In genomic region chr7:80024521-80025390, GRCm38 (mm10) we compare ENCODE assay signal across 8 mouse cellular contexts. TPM values are rescaled to one million over a fixed set of nuclear protein-coding genes. Genes with fewer than 3 reads are reported as not detected.
DNase-seq lines count a peak whose midpoint lies in the region; ATAC-seq and TF ChIP-seq lines count a peak whose summit lies in the region.

Gene Zfp710, plus strand, starts transcription at chr7:80024814.

- peak within 1 kb of the TSS; percentile 95 for H3K4me2 ChIP-seq in kidney, embryonic 15.5 days
- H3K4me2 ChIP-seq in liver, embryonic 12.5 days = peak within 1 kb of the TSS; percentile 98
- H3K4me2 ChIP-seq in myocyte (ENCODE audit: low read depth) = peak within 1 kb of the TSS; percentile 90

- peaks cover 51% of the 10 kb centered on the region for H3K27me3 ChIP-seq in erythroblast, embryonic 14.5 days (ENCODE audit: control insufficient read depth)
- no peaks in the 10 kb centered on the region for H3K27me3 ChIP-seq in heart, embryonic 10.5 days (ENCODE audit: insufficient read depth, poor library complexity, severe bottlenecking)
- no peaks in the 10 kb centered on the region for H3K27me3 ChIP-seq in kidney, embryonic 15.5 days
- peaks cover 19% of the 10 kb centered on the region for H3K27me3 ChIP-seq in liver, embryonic 12.5 days (replicated peaks)
- no peaks in the 10 kb centered on the region for H3K27me3 ChIP-seq in myocyte (ENCODE audit: control insufficient read depth, insufficient read depth, insufficient read length)
- H3K27me3 ChIP-seq in splenic B cell, adult 2 months (ENCODE audit: control insufficient read depth, insufficient read depth, low read length, poor library complexity, severe bottlenecking) = no peaks in the 10 kb centered on the region

- H3K79me2 ChIP-seq in myocyte (ENCODE audit: control insufficient read depth, insufficient read depth) = peaks cover 18% of the 10 kb centered on the region

- H3K4me3 ChIP-seq in erythroblast, embryonic 14.5 days (replicated peaks) = peak within 1 kb of the TSS; percentile 75
- H3K4me3 ChIP-seq in heart, embryonic 10.5 days = peak within 1 kb of the TSS; percentile 93
- H3K4me3 ChIP-seq in kidney, embryonic 15.5 days (replicated peaks) = peak within 1 kb of the TSS; percentile 72
- H3K4me3 ChIP-seq in liver, embryonic 12.5 days = peak within 1 kb of the TSS; percentile 77
- H3K4me3 ChIP-seq in myocyte = peak within 1 kb of the TSS; percentile 59

- peak within 1 kb of the TSS; percentile 86 for H3K9ac ChIP-seq in kidney, embryonic 15.5 days
- peak within 1 kb of the TSS; percentile 83 for H3K9ac ChIP-seq in liver, embryonic 12.5 days

- peak; percentile 71 for DNase-seq in 3T3-L1 (ENCODE audit: low read depth, low spot score)
- peak; percentile 93 to 94 for DNase-seq in adrenal gland, postnatal 36 days
- peak; percentile 94 for DNase-seq in heart, embryonic 10.5 days (ENCODE audit: low spot score)
- peak; percentile 50 for DNase-seq in splenic B cell, adult 2 months (ENCODE audit: low read depth, low spot score)

- TF ChIP-seq POLR2A in myocyte (IDR thresholded peaks at IDR 0.05; ENCODE audit: insufficient read length, low read depth) = peak; percentile 84

- peak within 1 kb of the TSS; percentile 99 for H3K27ac ChIP-seq in heart, embryonic 10.5 days
- peak within 1 kb of the TSS; percentile 99 for H3K27ac ChIP-seq in kidney, embryonic 15.5 days
- peak within 1 kb of the TSS; percentile 87 for H3K27ac ChIP-seq in liver, embryonic 12.5 days

- peaks cover 30% of the 10 kb centered on the region for H3K4me1 ChIP-seq in erythroblast, embryonic 14.5 days (ENCODE audit: control insufficient read depth)
- H3K4me1 ChIP-seq in heart, embryonic 10.5 days = peaks cover 46% of the 10 kb centered on the region
- H3K4me1 ChIP-seq in kidney, embryonic 15.5 days = peaks cover 47% of the 10 kb centered on the region
- H3K4me1 ChIP-seq in liver, embryonic 12.5 days = peaks cover 55% of the 10 kb centered on the region

- ATAC-seq in kidney, embryonic 15.5 days (replicated peaks; ENCODE audit: low FRiP score) = peak; percentile 88
- peak; percentile 78 for ATAC-seq in liver, embryonic 12.5 days

- no peaks in the 10 kb centered on the region for H3K36me3 ChIP-seq in erythroblast, embryonic 14.5 days (ENCODE audit: control insufficient read depth)
- H3K36me3 ChIP-seq in heart, embryonic 10.5 days = no peaks in the 10 kb centered on the region
- H3K36me3 ChIP-seq in kidney, embryonic 15.5 days = no peaks in the 10 kb centered on the region
- H3K36me3 ChIP-seq in liver, embryonic 12.5 days = no peaks in the 10 kb centered on the region
- no peaks in the 10 kb centered on the region for H3K36me3 ChIP-seq in myocyte (ENCODE audit: control insufficient read depth, insufficient read depth)
- no peaks in the 10 kb centered on the region for H3K36me3 ChIP-seq in splenic B cell, adult 2 months (ENCODE audit: control insufficient read depth, insufficient read depth, low read length, poor library complexity, severe bottlenecking)

- peak within 1 kb of the TSS; percentile 93 for H3ac ChIP-seq in myocyte (ENCODE audit: control insufficient read depth, insufficient read length)

- under 1% methylated on average over 42 of the region's 42 CpGs for WGBS in heart, embryonic 10.5 days
- WGBS in kidney, embryonic 15.5 days = under 1% methylated on average over 42 of the region's 42 CpGs
- whole genome bisulfite sequencing in liver, embryonic 12.5 days (ENCODE audit: insufficient replicate concordance) = 3% methylated on average over 42 of the region's 42 CpGs

- H3K9me3 ChIP-seq in erythroblast, embryonic 14.5 days (ENCODE audit: control insufficient read depth, low read length) = no peaks in the 10 kb centered on the region
- no peaks in the 10 kb centered on the region for H3K9me3 ChIP-seq in heart, embryonic 10.5 days
- no peaks in the 10 kb centered on the region for H3K9me3 ChIP-seq in kidney, embryonic 15.5 days (replicated peaks)
- no peaks in the 10 kb centered on the region for H3K9me3 ChIP-seq in liver, embryonic 12.5 days (replicated peaks)

TF ChIP-seq in myocyte, 11 proteins besides CTCF, POLR2A, EP300 and RAD21:
- no peak for TF ChIP-seq CEBPB (IDR thresholded peaks at IDR 0.05; ENCODE audit: insufficient read depth, poor library complexity, severe bottlenecking)
- peak in 1 of 3 experiments; percentile 18 for TF ChIP-seq MYOD1 (IDR thresholded peaks at IDR 0.05; ENCODE audit: control insufficient read depth in 1 of 3, insufficient read length in 2 of 3, low read depth in 2 of 3)
- TF ChIP-seq POLR2AphosphoS2 (IDR thresholded peaks at IDR 0.05; ENCODE audit: insufficient read length, low read depth) = peak; percentile 79
- peak in 1 of 3 experiments; percentile 30 for TF ChIP-seq MYOG (IDR thresholded peaks at IDR 0.05; ENCODE audit: control insufficient read depth in 1 of 3, insufficient read depth in 1 of 3, insufficient read length in 2 of 3, low read depth in 2 of 3)
- TF ChIP-seq SRF (IDR thresholded peaks at IDR 0.05; ENCODE audit: control insufficient read depth, insufficient read length, low read depth) = no peak

RNA-seq across cellular contexts. Expression of gene Zfp710, which starts in this region (rescaled TPM):
- 10 to 100 TPM; 14.2 to 15.5 TPM for total RNA-seq in adrenal gland, postnatal 36 days (2021)
- polyA plus RNA-seq in erythroblast, embryonic 14.5 days (2012) = 0.20 and 0.27 TPM in 2 replicates
- polyA plus RNA-seq in heart, embryonic 10.5 days (2016; fragmentation: Nextera tagmentation; extraction: Ambion mirVana) = 14.8 and 20.8 TPM in 2 replicates
- polyA plus RNA-seq in kidney, embryonic 15.5 days (2015; fragmentation: Nextera tagmentation; extraction: Ambion mirVana) = 20.1 and 20.5 TPM in 2 replicates
- 7.2 and 8.9 TPM in 2 replicates for polyA plus RNA-seq in liver, embryonic 12.5 days (2016; fragmentation: Nextera tagmentation; extraction: Ambion mirVana)
- 5.3 TPM for polyA plus RNA-seq in myocyte (2012; fragmentation: generic; extraction: Trizol)

Comparison
In these comparisons a context has a peak if more than half of its experiments do, and no peak if none do; other contexts are left out.
1. Peak in every context shown above with its lines: DNase-seq, ATAC-seq, H3K4me3 ChIP-seq and H3K27ac ChIP-seq.